Mouse (Mus musculus) CD4-positive helper T cell, adult 2 months (primary cell): Measurements from ENCODE around the gene Rpa1.

ENCODE experiments used
- DNase-seq: peaks from one replicate; pipeline ENCODE4 v3.0.0-alpha.2; 2012; ENCODE audit warnings: low read depth, missing footprints, low spot score

The Rpa1 gene

DNA sequence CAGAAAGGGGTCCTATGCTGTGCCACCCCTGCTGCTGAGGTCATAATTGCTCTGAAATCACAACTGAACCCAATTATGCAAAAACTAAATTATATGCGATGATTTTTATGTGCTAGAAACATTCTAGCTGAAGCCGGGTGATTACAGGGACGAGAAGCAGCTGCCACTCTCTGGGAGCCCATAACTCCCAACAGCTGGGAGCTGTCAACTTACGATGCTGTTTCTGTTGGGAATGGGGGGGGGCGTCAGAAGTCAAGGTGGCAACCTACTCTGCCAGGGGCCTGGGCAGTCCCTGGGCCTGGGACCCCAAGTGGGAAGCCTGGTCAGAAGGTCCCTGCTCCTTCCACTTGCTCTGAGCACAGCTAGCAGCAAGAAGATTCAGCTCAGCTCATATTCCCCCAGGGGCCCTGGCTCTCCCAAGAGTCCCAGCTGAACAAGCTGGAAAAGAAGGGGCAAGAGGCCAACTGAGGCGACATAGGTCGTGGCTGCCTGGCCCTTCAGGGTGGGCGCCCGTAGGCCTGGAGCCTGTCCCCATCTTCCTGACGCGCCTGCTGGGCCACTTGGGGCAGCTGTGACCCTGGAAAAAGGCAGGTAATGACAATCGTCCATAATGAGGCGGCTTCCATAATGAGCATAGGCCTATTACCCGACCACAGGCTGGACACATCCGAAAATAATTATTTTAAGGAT is 84.7 kb downstream of the Rpa1 start:
- DNase-seq = no peak

DNA sequence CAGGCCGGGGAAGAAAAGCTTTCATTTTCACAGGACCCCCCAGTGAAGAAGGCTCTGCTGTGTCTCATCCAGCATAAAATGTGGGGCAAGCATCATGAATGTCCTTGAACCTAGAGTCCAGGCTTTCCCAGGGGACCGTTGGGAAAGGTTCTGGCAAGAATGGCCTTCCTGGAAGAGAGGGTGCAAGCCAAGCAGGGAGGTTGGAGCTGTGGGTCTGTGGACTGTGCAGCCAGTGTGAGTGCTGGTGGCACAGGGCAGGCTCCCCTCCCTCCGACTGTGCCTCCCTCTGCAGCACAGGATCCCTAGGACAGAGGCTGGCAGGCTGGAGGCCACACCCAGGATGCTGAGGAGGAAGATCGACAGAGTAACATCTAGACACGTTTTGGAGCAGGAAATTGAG is 85.3 kb downstream of the Rpa1 start:
- no peak for DNase-seq

DNA sequence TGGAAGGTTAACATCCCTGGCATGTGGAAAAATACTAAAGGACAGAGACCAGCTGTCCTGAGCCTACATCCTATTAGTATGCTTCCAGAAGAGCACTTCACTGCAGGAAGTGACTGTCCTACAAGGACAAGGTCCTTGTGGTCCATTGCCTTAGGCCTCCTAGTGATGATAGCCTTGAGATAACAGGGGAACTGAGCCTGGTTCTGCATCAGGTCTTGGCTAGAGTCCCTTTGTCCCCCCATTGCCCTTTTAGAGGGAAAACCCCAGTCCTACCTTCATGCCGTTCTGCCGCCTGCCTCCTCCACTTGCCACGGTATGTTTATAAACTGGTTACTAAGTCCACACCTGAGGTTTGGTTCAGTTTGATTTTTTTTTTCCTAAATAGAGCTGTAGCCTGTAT is 85.9 kb downstream of the Rpa1 start:
- no peak for DNase-seq

DNA sequence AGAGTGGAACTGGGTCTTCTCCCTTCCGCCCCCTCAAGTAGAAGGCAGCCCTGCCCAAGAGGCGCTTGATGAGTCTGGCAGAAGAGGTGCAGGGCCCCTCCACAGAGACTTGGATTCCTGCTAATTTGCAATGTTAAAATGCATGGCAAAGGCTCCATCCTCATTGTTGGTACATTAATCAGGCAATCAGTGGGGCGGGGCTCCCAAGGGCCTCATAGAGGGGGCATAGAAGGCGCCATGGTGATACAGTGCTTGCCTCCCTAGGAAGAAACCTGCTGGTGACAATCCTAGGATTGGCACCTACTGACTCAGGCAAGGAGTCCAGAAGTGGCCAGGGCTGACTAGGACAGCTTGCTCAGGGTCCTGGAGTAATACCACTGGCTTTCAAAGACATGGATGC is 86.4 kb downstream of the Rpa1 start:
- no peak for DNase-seq

DNA sequence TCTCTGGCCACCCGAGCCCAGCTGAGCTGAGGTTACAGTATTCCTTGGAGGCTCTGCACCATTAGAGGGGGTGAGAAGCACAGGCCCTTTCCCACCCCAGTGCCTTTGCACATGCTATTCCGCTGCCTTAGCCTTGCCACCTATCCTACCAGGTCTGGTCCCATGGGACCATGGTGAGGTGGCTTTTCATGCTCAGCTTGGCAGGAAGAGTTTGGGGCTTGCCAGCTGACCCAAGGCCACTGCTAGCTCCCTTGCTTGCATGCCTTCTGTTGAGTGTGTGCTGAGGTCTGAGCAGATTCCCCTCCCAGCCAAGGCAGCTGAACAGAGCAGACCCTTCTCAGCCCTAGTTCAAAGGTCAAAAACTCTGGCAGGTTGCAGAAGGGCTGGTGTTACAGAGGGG is 87.1 kb downstream of the Rpa1 start:
- no peak for DNase-seq

DNA sequence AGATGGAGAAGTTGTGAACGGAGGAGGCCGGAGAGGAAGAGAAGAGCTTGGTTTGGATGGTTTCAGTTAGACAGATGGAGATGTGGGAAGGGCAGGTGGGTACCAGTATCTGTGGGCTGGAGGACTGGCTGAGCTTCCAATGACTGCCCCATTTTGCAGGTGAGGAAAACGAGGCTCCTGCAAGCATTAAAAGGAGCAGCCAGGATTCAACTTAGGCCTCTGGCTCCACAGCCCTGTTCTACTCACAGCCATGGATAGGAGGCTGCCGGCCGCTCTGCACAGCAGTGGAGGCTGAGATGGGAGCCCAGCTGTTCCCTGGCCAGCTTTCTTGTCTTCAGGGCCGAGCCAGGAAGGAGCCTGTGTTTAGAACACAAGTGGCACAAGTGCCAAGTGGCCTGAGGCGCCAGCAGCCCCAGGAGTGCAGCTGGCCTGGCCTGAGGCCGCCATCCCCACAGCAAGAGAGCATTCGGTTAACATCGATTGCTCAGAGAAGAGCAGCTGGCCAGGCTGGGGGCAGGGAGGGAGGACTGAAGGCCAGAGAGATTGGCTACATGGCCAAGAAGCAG is 88.0 kb downstream of the Rpa1 start:
- no peak for DNase-seq

DNA sequence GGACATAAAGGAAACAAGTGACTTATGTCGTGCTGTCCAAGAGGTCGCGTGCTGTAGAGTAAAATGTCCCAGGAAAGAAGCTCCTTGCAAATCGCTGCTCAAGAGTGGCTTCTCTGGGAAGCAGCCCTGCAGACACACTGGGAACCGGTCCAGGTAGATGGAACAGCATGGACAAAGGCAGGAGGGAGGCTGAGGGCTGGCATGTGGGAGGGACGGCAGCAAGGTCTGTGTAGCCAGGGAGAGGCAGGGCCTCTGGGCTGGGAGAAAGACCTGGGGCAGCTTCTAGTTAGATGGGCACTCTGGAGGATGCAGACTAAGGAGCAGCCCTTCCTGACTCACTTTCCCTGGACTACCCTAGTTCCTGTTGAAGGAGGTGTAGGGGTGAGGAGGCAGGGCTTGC is 88.7 kb downstream of the Rpa1 start:
- DNase-seq = no peak

DNA sequence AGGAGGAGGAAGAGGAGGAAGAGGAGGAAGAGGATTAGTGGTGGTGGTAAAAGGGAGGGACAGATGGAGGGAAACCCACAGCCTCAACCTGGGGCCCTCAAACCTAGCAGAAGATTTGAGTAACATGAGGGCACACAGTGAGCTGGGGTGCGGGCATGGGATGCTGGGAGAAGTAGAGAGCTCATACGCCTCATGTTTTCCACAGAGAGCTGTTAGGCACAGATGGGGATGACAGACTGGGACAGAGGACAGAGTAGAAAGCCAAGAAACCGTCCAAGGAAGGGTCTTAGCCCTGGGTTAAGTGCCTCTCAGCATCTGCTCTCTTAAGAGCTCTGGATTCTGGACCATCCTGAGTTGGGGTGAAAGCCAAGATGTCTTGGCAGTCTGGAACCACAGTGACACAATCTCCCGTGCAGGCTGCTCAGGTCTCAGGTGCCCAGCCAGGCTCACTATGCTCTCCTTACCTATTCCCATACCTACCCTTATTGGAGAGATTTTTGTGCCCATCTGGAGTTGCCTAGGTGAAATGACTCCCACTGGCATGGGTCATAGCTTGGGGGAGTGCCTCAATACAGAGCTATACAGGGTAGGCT is 91.0 kb downstream of the Rpa1 start:
- no peak for DNase-seq

DNA sequence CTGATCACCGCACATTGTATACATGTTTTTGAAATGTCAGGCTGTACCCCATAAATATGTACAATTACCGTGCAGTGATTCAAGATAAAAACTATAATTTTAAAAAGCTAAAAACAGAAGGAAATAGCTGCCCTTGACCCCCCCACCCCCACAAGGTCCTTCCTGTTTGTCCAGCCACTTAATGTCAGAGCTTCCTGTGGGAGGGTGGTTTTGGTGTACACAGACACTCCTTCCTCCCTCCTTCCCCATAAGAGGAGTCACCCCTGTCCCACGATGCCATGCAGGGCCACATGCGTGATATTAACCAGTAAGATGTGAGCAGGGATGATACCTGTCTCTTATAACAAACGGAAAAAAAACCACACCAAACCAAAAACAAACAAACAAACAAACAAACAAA is 92.8 kb downstream of the Rpa1 start:
- DNase-seq = no peak

DNA sequence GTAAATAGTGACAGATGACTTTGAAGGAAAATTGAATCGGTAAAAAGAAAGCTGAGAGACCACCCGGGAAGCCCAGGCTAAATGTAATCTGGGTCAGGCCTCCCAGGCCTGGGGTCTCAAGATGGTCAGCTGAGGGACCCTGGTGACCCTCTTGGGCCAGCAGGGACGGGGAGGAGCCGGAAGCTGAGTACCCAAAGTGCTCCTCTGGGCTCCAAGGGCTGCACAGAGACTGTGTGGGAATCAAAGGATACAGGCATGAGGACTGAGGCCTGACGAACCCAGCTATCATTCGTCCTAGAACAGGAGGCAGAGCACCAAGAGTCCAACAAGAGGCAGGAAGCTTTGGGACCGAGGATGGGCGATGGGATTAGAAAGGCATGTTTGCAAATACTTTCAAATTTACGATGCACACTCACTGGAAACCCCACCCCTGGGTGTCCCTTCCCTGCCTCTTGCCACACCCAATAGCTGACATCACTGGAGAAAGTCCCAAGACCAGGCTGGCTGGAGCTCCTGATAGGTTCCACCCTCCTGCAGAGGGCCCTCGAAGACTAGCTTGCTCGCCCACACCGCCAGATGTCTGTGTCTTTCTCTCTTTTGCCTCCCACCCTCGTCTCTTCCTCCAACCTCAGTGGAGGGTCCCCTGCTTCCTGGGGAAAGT is 93.7 kb downstream of the Rpa1 start:
- peak; percentile 50 for DNase-seq

DNA sequence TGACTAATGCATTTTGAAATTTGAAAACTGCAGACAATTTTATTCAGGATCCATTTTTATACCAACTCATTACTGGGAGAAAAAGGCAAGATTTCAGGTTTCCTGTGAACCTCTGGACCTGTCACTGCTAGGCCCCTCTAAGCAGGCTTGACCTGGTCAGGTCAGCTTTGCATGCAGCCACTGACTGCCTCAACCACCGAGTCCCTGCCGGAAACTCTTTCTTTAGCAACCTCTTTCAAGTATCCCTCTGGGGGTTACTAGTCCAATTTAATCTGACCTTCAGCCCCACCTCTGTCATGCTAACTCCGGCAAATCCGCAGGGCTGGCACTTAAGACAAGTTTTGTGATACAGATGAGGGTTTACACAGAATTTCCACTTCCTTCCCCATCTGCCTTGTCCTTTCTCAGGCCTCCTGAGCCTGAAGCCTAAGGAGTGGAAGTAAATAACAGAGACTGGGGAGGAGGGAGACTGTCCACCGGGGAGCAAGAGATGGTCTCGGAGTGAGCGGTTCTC is 96.5 kb downstream of the Rpa1 start:
- no peak for DNase-seq

DNA sequence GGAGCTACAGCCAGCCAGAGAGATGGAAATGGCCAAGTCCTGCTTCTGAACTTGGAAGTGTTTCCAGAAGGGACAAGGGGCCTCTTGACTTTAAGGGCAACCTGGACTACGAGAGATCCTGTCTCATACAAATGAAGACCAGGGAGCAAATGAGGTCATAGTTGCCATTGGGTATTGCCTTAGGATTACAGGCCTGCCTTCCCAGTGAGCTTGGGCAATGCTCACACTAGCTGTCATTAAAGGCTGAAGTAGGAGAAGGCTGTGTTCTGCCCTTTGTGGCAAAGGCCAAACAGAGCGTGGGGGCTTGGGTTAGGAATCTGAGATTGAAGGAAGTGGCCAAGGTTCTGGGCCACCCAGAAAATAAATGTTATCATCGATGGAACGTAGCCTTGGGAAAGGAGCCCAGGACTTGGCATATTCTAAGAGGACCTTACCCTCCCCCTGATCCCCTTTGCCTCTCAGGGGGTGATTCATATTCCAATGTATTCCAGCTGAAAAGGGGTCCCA is 97.1 kb downstream of the Rpa1 start:
- no peak for DNase-seq

DNA sequence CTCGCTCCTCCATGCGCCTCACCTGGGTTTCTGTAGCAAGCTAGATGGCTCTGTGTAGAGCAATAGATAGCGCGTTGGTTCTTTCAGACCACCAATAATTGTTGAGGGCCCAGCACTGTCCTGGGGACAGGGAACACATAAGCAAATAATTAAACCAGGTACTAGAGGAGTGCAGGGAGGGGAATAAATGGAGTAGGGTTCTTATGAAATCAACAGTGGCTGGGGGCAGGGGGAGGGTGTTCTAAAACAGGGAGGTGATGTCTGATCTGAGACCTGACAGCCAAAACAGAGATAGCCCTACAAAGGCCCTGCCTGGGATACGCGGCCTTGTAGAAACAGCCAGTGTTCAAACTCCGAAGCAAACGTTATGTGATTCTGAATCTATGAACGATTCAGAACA is 98.5 kb downstream of the Rpa1 start:
- no peak for DNase-seq
